Mouse (Mus musculus): ENCODE results near the gene Myh7.

The Myh7 gene

GRCm38 (mm10) chr14:54944939-54945338 is 49.5 kb downstream of the Myh7 start:
- in situ Hi-C loops (cut with MboI, MseI), result no loop called here

GRCm38 (mm10) chr14:54943971-54944370 is 50.5 kb downstream of the Myh7 start:
- in situ Hi-C loops (cut with MboI, MseI), result no loop called here

DNA sequence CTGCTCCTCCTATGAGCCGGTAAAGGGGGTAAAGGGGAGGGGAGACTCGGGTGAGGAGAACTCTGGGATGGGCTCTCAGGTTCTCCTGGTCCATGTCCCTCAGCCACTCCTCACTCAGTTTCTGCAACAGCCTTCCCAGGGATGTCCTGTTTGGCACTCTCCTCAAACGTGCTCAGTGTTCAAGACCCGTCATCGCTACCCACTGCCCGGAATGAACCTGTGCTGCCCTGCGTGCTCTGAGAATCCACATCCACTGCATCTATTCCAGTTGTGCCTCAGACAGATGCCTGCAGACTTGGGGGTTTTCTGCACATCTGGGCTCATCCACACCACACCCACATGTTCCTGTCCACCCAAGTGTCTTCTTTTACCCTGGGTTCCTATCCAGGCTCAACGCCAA is 51.9 kb downstream of the Myh7 start:
- in situ Hi-C loops (cut with MboI, MseI), result no loop called here

- in situ Hi-C loops (cut with MboI, MseI), result no loop called here
Measured at GRCm38 (mm10) chr14:54941024-54941978, 53.1 kb downstream of the Myh7 start.

- in situ Hi-C loops (cut with MboI, MseI), result no loop called here
Measured at GRCm38 (mm10) chr14:54940176-54940530, 54.3 kb downstream of the Myh7 start.

DNA sequence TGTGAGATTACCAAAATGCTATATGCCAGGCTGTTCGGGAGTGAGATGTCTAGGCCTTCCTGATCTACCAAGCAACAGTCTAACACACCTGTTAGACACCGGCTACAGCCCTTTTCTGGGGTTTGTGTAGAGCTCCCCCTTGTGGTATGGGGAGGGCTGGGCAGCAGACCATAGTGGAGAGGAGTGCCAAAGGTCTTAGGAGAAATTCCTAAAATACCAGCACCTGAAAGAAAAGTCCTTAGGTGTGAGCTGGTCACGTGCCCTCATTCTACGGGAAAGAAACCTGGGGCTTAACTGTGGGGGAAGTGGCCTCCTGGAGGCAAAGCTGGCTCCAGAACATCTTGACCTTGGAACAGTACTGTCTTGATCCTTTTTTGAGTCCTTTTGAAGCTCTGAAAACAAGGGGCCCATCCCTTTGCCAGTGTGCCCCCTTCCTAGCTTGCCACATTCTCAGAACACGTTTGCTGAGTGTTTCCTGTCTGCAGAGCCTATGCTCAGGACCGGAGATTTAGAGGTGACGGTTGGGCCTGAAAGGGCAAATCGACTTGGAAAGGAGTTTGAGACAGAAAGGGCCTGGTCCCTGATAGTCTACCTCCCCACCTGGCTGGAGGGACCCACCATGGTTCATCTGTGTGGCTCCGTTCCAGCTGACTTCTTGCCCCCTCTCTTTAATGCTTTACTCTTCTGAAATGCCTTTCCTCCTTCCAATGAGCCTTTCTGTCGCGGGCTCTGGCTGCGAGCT is 54.8 kb downstream of the Myh7 start:
- in situ Hi-C loops (cut with MboI, MseI), result loop anchor here (5.0 kb wide), 1 partner anchor 92 kb away; no protein-coding TSS in a partner anchor

DNA sequence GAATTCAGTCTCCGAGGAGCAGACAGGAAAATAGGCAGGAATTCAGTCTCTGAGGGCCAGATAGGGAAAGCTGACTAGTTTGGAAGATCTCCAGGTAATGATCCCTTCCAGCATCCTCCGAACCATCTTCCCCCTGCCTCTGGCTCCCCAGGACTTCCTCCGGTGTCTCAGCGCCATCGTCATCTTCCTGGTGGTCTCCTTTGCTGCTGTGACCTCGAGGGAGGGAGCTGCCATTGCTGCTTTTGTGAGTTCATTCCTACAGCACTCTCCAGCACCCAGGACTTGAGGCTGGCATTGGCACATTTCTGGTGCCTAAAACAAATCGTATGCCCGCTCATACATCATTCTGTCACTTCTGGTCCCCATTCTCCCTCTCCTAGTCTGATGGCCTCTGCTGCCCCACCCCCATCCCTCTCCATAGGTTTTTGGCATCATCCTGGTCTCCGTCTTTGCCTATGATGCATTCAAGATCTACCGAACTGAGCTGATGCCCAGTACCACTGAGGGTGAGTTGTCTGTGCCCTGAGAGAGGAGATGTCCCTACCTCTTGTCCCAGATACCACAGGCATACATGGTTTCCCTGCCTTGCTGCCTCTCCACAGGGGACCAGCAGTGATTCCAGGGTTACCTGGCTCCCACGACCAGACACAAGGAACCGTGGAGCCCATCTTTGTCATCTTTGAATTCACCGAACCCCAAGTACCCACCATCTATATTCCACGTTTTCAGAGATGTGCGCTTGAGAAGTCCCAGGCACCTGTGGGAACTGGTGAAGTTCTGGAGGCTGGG is 55.8 kb downstream of the Myh7 start:
- in situ Hi-C loops (cut with MboI, MseI), result loop anchor here (5.0 kb wide), 1 partner anchor 91 kb away; no protein-coding TSS in a partner anchor

DNA sequence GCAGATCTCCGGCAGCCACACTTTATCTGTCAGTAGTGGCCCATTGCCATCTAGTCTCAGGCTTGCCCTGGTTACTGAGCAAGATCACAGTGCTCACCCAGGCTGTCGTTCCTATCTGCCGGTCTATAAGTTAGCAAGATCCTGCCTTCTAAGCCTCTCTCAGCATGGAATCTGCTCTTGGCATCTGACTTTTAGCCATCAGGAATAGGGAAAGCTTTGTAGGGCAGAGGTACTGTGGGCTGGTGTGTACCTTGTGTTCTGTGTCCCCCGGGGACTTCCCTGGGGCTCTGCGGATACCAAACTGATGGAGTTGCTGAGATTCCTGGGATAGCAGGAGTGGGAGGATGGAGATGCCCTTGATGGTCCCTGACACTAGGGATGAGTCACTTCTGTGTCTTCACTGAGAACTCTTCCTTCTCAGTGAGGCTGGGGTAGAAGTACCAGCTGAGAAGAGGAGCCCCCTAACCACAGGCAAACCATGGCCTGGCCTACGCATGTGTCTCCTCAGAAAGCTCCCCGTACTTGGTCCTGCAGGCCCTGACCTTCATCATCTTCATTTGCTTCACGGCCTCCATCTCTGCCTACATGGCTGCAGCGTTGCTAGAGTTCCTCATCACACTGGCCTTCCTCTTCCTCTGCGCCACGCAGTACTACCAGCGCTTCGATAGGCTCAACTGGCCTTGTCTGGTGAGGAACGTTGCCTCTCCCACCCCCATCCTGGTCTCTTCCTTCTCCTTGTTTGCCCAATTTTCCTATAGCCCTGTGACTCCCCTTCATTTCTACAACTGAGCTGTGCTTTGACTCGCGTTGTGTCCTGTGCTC is 56.9 kb downstream of the Myh7 start:
- in situ Hi-C loops (cut with MboI, MseI), result loop anchor here (5.0 kb wide), 1 partner anchor 90 kb away; no protein-coding TSS in a partner anchor

DNA sequence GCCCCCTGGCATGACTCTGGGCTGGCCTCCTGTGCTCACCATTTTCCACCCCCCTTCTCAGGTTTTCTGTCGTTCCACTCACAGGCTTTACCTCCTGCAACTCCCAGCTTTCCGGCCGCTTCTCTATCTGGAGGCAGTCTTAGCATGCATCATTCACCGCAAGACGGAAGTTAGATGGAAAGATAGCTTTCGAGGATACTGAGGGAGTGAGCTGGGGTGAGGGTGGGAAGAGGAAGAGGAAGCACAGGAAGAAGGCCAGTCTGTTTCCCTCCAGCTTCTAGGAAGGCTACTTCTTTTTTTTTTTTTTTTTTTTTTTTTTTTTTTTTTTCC is 57.6 kb downstream of the Myh7 start:
- in situ Hi-C loops (cut with MboI, MseI), result loop anchor here (5.0 kb wide), 1 partner anchor 89 kb away; no protein-coding TSS in a partner anchor

DNA sequence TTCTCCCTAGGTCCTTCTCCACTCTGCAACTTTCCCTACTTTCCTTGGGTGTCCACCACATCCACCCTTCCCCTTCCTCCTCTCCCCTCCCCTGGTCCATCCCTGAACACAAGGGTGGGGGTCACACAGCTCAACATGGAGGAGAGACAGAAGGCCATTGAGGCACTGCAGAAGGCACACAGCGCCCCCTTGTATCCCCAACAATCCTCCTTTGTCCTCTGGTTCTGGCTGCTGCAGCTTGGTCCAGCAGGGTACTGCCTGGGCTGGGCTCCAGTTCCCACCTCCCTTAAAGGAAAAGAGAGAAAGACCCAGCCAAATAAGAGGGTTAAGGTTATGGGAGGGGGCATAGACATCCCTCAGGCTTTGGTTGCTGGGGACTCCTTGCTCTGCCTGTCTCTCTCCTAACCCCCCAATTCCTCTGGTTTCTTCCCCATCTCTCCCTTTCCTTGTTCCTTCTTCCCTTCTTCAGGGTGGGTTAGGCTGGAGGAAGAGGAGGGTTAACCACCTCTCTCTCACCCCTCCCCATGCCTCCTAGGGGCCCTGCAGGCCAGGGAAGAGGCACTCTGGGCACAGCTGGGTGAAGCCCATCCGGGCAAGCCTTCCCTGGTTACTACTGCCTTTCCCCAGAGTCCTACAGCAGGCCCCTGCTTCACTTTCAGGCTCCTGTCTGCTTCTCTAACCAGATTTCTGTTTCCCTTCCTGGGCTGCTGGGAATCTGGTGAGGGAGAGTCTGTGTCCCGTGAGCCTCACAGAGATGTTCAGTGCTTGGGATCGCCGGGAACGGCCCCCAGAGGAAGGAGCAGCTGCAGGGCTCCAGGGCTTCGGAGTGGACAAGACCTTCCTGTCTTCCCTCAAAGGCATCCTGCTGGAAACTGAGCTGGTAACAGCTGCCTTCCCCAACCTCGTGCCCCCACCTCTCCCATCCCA is 58.3 kb downstream of the Myh7 start, which contains the start of gene Cmtm5:
Gene Cmtm5 (plus strand): TSS at position 358 of the 927 bp plus-strand sequence.
- in situ Hi-C loops (cut with MboI, MseI), result loop anchor here (5.0 kb wide), 1 partner anchor 89 kb away; no protein-coding TSS in a partner anchor

DNA sequence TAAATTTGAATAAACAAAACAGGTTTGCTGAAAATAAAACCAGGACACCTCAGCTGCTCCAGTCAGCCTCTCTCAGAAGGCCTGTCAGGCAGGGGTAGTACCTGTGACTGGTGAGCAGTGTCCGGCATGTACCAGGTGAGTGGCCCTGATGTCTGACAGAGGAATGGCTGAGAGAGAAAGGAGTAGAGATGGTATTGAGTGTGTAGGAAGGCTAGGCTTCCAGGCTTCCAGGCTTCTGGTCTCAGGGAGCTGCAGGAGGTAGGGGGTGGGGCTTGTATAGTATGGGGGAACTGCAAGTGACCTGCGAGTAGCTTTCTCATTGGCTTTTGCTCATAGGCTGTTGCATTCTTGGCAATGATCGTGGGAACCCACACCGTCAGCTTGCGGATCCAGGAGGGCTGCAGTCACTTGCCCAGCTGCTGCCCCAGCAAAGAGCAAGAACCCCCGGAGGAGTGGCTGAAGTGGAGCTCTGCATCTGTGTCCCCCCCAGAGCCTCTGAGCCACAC is 61.7 kb downstream of the Myh7 start, which contains the start of gene Il25:
Gene Il25 (plus strand): TSS at position 51 of the 506 bp plus-strand sequence.
- in situ Hi-C loops (cut with MboI, MseI), result no loop called here

DNA sequence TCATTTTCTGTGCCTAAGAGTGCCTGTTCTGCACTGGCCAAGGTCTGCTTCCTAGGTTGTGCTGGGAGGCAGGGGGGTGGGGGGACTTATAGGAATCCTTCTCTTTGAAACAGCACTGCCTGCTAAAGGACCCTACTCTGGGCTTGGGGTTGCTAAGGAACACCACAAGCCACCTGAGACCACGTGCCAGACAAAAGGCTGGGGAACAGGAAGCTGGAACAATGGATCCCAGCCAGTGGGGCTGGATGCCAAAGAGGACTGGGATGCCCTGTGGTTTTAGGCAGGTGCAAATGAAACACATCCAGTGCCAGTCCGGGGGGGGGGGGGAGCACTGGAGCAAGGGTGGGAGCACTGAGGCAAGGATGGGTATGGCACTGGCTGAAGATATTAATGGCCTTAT is 64.0 kb downstream of the Myh7 start:
- in situ Hi-C loops (cut with MboI, MseI), result no loop called here

DNA sequence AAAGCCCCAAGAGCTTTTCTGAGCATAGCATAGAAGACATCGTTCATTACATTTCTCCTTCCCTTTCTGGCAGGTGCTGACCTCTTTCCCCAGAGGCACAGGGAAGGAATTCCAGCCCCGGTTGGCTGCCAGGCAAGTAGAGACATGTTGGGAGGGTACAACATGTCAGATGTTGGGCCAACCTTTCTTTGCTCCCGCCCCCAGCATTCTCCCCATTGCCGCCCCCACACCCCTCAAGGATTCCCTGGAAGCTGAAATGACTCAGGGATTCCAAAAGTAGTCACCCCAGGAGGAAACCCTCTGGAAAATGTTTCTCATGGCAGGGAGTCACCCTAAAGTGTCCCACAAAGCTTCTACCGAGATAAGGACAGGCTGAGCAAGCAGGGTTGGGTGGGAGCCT is 64.6 kb downstream of the Myh7 start:
- in situ Hi-C loops (cut with MboI, MseI), result no loop called here

DNA sequence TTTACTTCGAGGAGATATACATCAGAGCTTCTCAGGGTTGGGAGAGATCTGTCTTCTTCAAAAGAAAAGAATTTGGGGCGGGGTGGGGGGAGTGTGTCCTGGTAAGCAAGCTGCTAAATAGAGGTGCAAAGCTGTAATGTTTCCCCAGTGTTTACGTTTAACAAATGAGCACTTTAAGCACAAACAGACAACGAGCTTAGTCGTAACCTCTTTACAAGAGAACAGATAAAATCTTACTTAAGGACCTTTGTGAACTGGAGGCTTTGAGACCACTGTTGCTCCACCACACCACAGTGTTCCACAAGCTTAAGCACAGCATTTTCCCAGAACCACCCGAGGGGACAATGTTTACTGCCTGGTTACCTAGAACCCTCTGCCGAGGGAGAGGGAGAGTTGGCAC is 67.1 kb downstream of the Myh7 start:
- in situ Hi-C loops (cut with MboI, MseI), result no loop called here

DNA sequence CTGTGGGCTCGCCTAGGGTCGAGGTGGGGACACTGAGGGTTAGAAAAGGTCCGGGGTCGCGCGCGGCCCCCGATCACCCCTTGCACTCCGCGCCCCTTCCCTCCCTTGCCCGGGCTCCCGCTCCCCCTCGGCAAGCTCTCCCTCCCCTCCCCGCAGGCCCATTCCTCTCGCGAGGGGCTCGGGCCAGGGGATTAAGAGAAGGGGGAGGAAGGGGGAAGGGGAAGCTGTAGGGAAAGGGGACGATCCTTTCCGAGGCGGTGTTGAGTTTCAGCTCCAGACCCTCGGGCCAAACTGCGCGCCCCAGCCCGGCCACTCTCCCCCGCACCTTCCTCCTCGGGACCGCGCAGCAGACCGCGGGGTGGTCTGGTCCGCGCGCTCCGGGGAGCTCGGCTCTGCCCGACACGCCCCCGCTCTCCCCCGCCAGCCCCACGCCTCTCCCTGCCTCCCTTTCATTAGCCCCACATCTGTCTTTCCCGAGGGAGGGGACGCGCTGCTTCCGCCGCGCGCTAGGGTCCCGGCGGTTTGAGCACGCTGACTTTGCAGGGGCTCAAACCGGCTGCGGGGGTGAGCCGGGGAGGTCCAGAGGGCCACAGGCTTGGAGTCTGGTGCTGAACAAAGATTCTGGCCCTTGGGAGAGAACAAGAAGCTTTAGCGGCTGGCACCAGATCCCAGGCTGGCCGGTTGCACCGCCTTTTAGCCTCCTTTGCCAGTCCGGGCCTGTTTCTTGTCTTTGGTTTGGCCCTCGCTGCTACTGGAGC is 67.8 kb downstream of the Myh7 start:
- in situ Hi-C loops (cut with MboI, MseI), result no loop called here

DNA sequence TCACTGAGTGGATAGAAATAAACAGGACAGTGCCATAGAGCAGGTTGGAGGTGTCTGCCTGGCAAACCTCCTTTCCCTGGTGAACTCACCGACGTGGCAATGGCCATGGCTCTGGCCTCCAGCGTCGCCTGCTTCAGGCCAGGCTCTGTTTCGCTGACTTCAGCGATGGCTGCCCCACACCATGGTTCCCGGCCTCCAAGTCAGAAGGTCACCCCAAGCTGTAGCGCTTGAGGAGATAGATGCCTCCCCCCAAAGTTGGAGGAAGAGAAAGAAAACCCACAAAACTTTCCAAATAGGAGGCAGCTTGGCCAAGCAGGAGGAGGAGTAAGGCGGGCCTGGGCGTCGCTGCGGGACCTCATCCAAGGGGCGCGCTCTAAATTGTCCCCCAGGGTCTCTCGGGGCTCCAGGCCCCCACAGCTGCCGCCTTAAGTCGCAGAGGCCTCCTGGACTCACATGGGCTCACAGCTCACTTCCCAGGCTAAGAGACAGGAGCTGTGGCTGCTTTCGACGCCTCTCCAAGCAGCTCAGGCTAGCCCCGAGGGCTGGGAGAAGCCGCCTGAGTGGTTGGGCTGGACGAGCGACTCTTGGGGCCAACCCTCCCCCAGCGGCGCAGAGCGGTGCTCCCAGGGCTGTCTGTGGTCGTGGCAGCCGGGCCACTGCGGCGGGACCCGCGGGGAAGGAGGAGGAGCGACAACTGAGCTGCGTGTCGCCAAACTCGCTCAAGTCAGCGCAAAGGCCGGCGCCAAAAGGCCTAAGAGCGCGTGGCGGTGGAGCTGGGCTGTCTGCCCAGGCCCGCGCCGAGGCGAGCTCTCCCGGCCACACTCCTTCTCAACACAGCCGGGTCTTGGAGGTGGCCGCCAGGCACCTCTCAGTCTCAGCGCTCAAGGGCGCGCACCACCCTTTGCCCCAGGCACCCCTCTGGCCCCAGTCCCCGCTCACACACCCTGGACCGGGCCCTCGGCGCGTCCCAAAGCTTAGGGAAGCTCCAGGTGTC is 68.8 kb downstream of the Myh7 start, which contains the start of gene Efs:
Gene Efs (minus strand): TSS at position 778 of the 994 bp plus-strand sequence.
- in situ Hi-C loops (cut with MboI, MseI), result no loop called here

GRCm38 (mm10) chr14:54924641-54925348 is 69.6 kb downstream of the Myh7 start:
- in situ Hi-C loops (cut with MboI, MseI), result no loop called here

All from regulatory T cell (primary cell).